Mouse (Mus musculus) erythroblast, adult 5-6 weeks (primary cell): Measurements from ENCODE around the gene Timm13. TPM values are rescaled to one million over a fixed set of nuclear protein-coding genes. Genes with fewer than 3 reads are reported as not detected.

Experiments
- ATAC-seq: replicated peaks from 2 replicates; pipeline ENCODE4 v1.8.0; 2016; ENCODE audit warnings: moderate number of reproducible peaks, mild to moderate bottlenecking, moderate TSS enrichment, inconsistent platforms; ENCODE audit not compliant: poor library complexity, low FRiP score, severe bottlenecking
- total RNA-seq, 2 experiments: library from RNA; stranded (forward) in 1 of 2; stranded (reverse) in 1 of 2; fragments of 150-400 nt in 1 of 2; fragments of 200-764, 138-1000 nt in 1 of 2; gene quantifications; 2 replicates each; pipeline versions ENCODE4 v1.2.3 to v1.2.4; 2015 to 2017; ENCODE audit warnings: low replicate concordance in 2 of 2

Timm13 gene
- total RNA-seq, 2 experiments from 2014 or later: 12.1 to 14.1 TPM

- no peak for ATAC-seq
These were observed 33.6 kb upstream of the Timm13 start for GRCm38 (mm10) chr10:80934136-80934985.

GRCm38 (mm10) chr10:80933421-80933979, 32.7 kb upstream of the Timm13 start:
- no peak for ATAC-seq

- ATAC-seq: no peak
These were observed 32.1 kb upstream of the Timm13 start for GRCm38 (mm10) chr10:80932700-80933420.

DNA sequence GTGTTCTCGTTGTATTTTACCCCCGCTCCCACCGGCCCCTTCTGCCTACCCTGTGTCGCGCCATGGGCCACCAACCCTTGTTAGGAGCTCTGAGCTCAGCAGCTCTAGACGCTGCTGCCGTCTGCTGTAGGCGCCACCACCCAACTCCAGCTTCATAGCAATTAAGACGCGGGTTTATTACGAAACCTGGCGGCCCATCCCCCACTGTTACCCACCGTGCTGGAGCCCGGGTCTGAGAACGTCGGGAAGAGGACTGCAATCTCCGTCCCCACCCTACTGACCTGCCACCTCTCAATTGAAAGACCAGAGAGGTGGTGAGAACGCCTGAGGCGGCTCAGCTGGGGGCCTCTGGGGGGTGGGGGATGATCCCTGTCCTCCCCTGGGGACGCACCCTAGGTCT, 31.4 kb upstream of the Timm13 start:
- no peak for ATAC-seq

DNA sequence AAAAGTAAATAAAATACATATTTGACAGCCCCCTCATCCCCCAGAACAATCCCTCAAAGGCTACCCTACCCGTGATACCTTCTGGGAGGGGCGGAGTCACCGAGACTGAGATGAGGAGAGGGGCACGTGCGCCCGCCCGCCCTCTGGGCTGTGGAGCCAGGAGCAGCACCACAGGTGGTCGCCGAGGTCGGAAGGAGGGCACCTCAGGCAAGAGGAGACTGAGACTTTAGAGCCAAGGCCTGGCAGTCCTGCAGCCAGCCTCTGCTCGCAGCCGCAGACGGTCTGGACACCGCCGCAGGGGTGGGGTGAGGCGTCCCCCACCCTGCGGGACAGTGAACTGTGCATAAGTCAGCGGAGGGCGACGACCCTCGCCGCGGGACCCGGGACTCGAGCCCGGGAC, 30.9 kb upstream of the Timm13 start:
- no peak for ATAC-seq

DNA sequence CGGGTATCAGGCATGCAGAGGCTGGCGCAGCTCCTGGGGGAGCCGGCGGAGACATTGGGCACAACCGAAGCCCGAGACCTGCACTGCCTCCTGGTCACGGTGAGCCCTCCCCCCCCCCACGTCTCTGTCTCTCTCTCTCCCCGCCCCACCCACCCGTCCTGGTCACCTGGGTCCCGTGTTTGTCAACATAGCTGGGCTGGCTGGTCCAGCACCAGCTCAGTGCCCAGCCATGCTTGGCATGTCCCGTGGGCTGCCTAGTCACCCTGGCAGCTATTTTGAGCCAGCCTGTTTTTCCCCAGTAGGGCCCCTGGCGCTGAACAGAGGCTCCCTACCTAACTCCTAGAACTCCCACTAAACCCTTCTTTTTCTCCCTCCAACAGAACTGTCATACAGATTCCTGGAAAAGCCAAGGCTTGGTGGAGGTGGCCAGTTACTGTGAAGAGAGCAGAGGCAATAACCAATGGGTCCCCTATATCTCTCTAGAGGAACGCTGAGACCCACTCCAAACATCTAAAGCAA, 30.4 kb upstream of the Timm13 start:
- ATAC-seq: no peak

- ATAC-seq: 0 out of 2 replicates have a peak, but pooled peaks have one; percentile 7
These were observed 29.8 kb upstream of the Timm13 start for GRCm38 (mm10) chr10:80930361-80931152.

DNA sequence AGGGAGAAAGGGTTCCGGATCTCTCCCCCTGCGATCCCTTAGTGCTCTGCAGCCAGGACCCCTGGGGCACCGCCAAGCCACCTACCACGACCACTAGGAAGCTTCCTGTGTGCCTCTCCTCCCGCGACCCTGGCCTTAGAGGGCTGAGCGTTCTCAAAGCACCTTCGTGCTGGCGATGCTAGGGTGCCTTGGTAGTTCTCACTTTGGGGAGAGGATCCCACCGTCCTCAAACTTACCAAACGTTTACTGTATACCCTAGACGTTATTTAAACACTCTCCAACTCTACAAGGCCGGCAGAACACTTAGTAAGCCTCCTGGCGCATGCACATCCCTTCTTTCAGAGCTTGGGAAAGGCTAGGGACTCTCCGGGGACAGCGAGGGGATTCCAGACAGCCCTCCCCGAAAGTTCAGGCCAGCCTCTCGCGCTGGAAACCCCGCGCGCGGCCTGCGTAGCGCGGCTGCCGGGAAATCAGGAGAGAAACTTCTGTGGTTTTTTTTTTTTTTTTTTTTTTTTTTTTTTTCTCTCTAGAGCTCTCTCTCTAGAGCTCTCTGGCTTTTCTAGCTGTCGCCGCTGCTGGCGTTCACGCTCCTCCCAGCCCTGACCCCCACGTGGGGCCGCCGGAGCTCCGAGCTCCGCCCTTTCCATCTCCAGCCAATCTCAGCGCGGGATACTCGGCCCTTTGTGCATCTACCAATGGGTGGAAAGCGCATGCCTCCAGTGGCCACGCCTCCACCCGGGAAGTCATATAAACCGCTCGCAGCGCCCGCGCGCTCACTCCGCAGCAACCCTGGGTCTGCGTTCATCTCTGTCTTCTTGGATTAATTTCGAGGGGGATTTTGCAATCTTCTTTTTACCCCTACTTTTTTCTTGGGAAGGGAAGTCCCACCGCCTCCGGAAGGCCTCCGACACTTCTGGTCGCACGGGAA, 28.8 kb upstream of the Timm13 start, which contains the start of gene Gadd45b:
Gene Gadd45b, plus strand, starts transcription at position 775 of the 928 bp plus-strand sequence.
- ATAC-seq: peak; percentile 95

- peak; percentile 40; the same call in 1 of the 2 replicates for ATAC-seq
These were observed 28.0 kb upstream of the Timm13 start for GRCm38 (mm10) chr10:80928586-80929298.

DNA sequence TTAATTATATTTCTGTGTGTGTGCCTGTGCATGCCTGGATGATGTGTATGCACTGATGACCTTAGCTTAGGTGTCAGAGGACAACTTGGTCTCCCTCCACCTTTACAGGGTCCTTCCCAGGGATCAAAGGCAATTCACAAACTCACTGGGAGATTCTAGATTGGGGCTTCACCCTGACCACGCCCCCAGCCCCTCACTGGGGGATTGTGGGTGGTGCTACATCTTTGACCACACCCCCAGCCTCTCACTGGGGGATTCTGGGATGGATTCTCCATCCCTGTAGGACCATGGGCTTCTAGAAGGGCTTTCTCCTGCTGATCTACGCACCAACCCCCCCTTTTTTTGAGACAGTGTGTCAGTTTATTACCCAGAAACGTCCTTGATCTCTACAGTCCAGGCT, 24.7 kb upstream of the Timm13 start:
- ATAC-seq: no peak

DNA sequence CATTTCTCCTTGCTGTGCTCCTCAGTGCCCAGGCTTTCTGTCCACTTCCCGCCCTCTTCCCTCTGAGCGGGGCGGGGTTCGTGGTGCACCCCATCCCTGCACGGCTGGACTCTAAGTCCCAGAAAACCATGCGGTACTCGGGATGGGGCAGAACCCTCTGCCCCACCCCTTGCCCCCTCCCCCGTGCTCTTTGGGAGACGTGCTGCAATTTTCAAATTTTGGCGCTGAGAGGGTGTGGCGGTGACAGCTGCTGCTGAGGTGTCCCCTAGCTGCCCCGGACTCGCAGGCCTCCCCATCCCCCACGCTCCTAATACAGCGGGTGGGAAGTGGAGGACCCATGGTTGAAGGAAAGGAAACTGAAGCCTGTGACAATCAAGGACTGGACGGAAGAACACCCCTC, 21.2 kb upstream of the Timm13 start:
- no peak for ATAC-seq

GRCm38 (mm10) chr10:80917779-80918434, 17.1 kb upstream of the Timm13 start, which contains the start of gene Lmnb2:
TSS of gene Lmnb2 (minus strand) at chr10:80918245.
- ATAC-seq: no peak

DNA sequence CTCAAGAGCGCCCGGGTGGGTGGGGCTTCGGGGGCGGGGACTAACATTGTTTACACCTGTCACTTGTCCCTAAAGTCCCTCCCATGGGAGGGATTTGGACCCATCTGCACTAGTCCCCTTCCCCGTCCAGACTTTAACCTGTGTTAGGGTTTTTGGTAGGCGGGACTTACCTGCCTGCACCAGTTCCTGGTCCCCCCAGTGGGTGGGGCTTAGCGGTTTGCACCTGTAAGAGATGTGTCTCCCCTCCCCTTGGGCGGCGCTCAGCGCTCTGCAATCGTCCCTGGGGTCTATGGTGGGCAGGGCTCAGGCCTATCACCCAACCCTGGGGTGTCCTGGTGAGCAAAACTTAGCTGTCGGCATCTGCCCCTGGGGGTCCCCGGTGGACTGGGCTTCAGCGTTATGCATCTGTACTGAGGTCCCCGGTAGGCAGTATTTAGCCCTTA, 16.6 kb upstream of the Timm13 start:
- no peak for ATAC-seq

DNA sequence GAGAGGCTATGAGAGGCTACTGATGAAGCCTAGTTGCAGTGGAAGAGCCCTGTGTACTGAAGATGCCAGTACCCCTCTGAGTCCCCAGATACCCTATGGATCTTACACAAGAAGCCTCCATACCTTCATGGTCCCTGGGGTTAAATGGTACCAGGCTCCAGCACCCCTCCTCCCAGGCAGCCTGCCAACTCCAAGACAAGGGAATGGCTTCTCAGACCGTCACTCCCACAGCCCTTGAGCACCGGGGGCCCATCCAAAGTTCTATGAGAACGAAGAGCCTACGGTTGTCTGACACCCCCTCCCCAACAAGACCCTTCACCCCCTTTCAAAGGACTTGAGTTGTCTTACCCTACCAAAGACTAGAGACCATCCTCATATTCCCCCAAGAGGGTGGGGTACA, 15.0 kb upstream of the Timm13 start:
- no peak for ATAC-seq

DNA sequence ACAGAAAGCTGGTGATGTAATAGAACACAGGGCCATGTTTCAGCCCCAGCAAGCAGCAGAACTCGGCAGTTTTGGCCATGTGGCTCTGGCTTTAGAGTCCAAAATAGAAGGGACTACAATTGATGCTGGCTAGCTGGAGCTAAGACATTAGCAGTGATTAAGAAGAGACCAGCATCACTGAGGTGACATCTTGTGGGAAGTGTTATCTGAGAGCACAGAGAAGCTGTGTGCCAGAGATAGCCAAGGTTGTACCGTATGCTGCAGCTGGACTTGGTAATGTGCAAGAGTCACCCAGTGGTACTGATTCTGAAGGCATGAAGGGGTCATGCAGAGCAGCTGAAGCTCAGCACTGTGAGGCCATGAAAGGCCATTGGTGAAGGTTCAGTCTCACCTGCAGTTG, 14.5 kb upstream of the Timm13 start:
- ATAC-seq: no peak

GRCm38 (mm10) chr10:80914253-80914656, 13.5 kb upstream of the Timm13 start:
- ATAC-seq: no peak

GRCm38 (mm10) chr10:80913364-80914011, 12.7 kb upstream of the Timm13 start:
- ATAC-seq: no peak
